Mouse (Mus musculus) ovary, adult 18-20 months (tissue): ENCODE measurements around the gene Gon4l.
A peak's percentile ranks its signal among the peaks of the same experiment; 100 is the strongest.

ENCODE experiments used
- DNase-seq: peaks from one replicate; pipeline ENCODE4 v3.0.0; 2022; ENCODE audit warnings: low spot score, mixed read lengths

Gon4l gene

GRCm38 (mm10) chr3:88912585-88912984 is 77.6 kb downstream of the Gon4l start:
- DNase-seq, result no peak

- peak; percentile 89 for DNase-seq
Observed at GRCm38 (mm10) chr3:88913511-88914383, 78.7 kb downstream of the Gon4l start, which contains the start of gene Msto1. Msto1 (minus strand) TSS chr3:88913999.

GRCm38 (mm10) chr3:88914384-88914810 is 79.4 kb downstream of the Gon4l start:
- no peak for DNase-seq

- DNase-seq, result no peak
Observed at GRCm38 (mm10) chr3:88918981-88919380, 84.0 kb downstream of the Gon4l start.

- DNase-seq, result no peak
Observed at GRCm38 (mm10) chr3:88921411-88921810, 86.4 kb downstream of the Gon4l start.

GRCm38 (mm10) chr3:88923989-88924591 is 89.1 kb downstream of the Gon4l start:
- DNase-seq, result peak; percentile 48

- no peak for DNase-seq
Observed at GRCm38 (mm10) chr3:88925651-88926050, 90.6 kb downstream of the Gon4l start.

GRCm38 (mm10) chr3:88929501-88929900 is 94.5 kb downstream of the Gon4l start:
- DNase-seq, result no peak

- DNase-seq, result no peak
Observed at GRCm38 (mm10) chr3:88939071-88939470, 104.0 kb downstream of the Gon4l start.

- DNase-seq, result no peak
Observed at GRCm38 (mm10) chr3:88939749-88940148, 104.7 kb downstream of the Gon4l start.

GRCm38 (mm10) chr3:88942316-88942880 is 107.4 kb downstream of the Gon4l start:
- DNase-seq, result no peak

GRCm38 (mm10) chr3:88944109-88944508 is 109.1 kb downstream of the Gon4l start:
- no peak for DNase-seq

GRCm38 (mm10) chr3:88949786-88950575 is 115.0 kb downstream of the Gon4l start:
- peak; percentile 91 for DNase-seq

- DNase-seq, result peak; percentile 67
Observed at GRCm38 (mm10) chr3:88950576-88951326, 115.7 kb downstream of the Gon4l start, which contains the start of the genes Ash1l and Dap3. Ash1l (plus strand) TSS chr3:88950622. Dap3 (minus strand) TSS chr3:88951181.

GRCm38 (mm10) chr3:88951327-88951800 is 116.3 kb downstream of the Gon4l start:
- no peak for DNase-seq

GRCm38 (mm10) chr3:88953246-88953645 is 118.2 kb downstream of the Gon4l start:
- DNase-seq, result no peak

- no peak for DNase-seq
Observed at GRCm38 (mm10) chr3:88953736-88954135, 118.7 kb downstream of the Gon4l start.
